Mouse (Mus musculus) MEL (cell line): ENCODE data around the gene Klhdc2.

ENCODE experiments used
- BHLHE40 ChIP-seq: IDR thresholded peaks from 2 replicates; pipeline ENCODE4 v1.6.1; 2012; ENCODE audit warnings: low read depth, mild to moderate bottlenecking, inconsistent platforms, low read length, improper control_type of control experiment, borderline replicate concordance
- CTCF ChIP-seq, 3 experiments: IDR thresholded peaks in 2 of 3; conservative IDR thresholded peaks in 1 of 3; 2 replicates each; pipeline ENCODE4 v1.5.1; 2011 to 2012; ENCODE audit warnings: low read length in 3 of 3, low read depth in 2 of 3, mild to moderate bottlenecking in 2 of 3, improper control_type of control experiment in 1 of 3, inconsistent platforms in 1 of 3, mixed read lengths in 1 of 3, moderate library complexity in 1 of 3; ENCODE audit not compliant: control insufficient read depth in 1 of 3, insufficient read depth in 1 of 3, poor library complexity in 1 of 3, severe bottlenecking in 1 of 3
- EP300 ChIP-seq, 2 experiments: IDR thresholded peaks; 2 replicates each; pipeline ENCODE4 v1.6.1; 2011; ENCODE audit warnings: improper control_type of control experiment in 2 of 2, low read length in 2 of 2, low read depth in 1 of 2, mild to moderate bottlenecking in 1 of 2
- GATA1 ChIP-seq: IDR thresholded peaks from 2 replicates; pipeline ENCODE4 v1.6.1; 2011; ENCODE audit warnings: low read depth, low read length, improper control_type of control experiment
- HCFC1 ChIP-seq: IDR thresholded peaks from 2 replicates; pipeline ENCODE4 v1.6.1; 2012; ENCODE audit warnings: low read depth, mild to moderate bottlenecking, inconsistent platforms, low read length, improper control_type of control experiment, moderate library complexity
- MAX ChIP-seq: IDR thresholded peaks from 2 replicates; pipeline ENCODE4 v1.6.1; 2011; ENCODE audit warnings: low read length, improper control_type of control experiment
- POLR2A ChIP-seq, 2 experiments: IDR thresholded peaks; 2 replicates each; pipeline ENCODE4 v1.6.1; 2011 to 2012; ENCODE audit warnings: low read length in 2 of 2, mild to moderate bottlenecking in 2 of 2, control low read depth in 1 of 2, improper control_type of control experiment in 1 of 2, low read depth in 1 of 2, moderate library complexity in 1 of 2; ENCODE audit not compliant: control insufficient read depth in 1 of 2, insufficient read depth in 1 of 2, poor library complexity in 1 of 2
- POLR2AphosphoS5 ChIP-seq: IDR thresholded peaks from 2 replicates; pipeline ENCODE4 v1.6.1; 2012; ENCODE audit warnings: low read depth, borderline replicate concordance, mild to moderate bottlenecking, inconsistent platforms, low read length, moderate library complexity, mixed read lengths
- SMC3 ChIP-seq: IDR thresholded peaks from 2 replicates; pipeline ENCODE4 v1.6.1; 2011; ENCODE audit warnings: low read depth, low read length, improper control_type of control experiment
- ZC3H11A ChIP-seq: IDR thresholded peaks from 2 replicates; pipeline ENCODE4 v1.6.1; 2012; ENCODE audit warnings: low read depth, mild to moderate bottlenecking, inconsistent platforms, low read length, improper control_type of control experiment

DNA sequence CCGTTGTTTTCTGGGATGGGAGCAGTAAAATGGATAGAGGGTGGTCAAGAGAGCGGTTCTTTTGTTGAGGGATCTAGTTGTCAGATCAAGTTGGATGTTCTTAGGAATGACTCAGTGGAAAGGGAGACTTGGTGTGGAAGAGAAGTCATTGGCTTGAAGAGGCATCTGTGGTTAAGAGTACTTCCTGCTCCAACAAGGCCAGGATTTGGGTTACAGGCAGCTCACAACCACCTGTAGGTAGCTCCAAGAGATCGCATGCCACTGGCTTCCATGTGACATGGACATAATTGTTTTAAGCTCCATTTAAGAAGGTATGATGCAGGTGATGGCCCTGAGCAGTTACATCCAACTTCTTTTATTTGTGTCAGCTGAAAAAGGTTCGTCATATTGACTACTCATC lies 46.7 kb upstream of the Klhdc2 start:
- TF ChIP-seq BHLHE40 (no peak), HCFC1 (no peak), ZC3H11A (no peak), POLR2A (IDR thresholded peaks at IDR 0.05; ENCODE audit: control insufficient read depth in 1 of 2, insufficient read depth in 1 of 2, low read depth in 1 of 2, low read length in 2 of 2, poor library complexity in 1 of 2) (no peak), EP300 (IDR thresholded peaks at IDR 0.05; ENCODE audit: low read depth in 1 of 2, low read length in 2 of 2) (no peak), CTCF (IDR thresholded peaks at IDR 0.05 in 2 of 3, conservative IDR thresholded peaks at IDR 0.05 in 1 of 3; ENCODE audit: control insufficient read depth in 1 of 3, insufficient read depth in 1 of 3, low read depth in 2 of 3, low read length in 3 of 3, poor library complexity in 1 of 3, severe bottlenecking in 1 of 3) (no peak), POLR2AphosphoS5 (no peak), MAX (no peak), GATA1 (no peak), SMC3 (no peak)
